Mouse (Mus musculus) cerebral cortex, adult 2 months (tissue): ENCODE results near the gene Fbxo41.

Experiments
- WGBS: fragments of 180-500 bp; shearing (Covaris S2); methylation state at CpG from one replicate; pipeline ENCODE4 v1.1.7; 2018; 5-methylcytosine and 5-hydroxymethylcytosine counted together

Gene Fbxo41

DNA sequence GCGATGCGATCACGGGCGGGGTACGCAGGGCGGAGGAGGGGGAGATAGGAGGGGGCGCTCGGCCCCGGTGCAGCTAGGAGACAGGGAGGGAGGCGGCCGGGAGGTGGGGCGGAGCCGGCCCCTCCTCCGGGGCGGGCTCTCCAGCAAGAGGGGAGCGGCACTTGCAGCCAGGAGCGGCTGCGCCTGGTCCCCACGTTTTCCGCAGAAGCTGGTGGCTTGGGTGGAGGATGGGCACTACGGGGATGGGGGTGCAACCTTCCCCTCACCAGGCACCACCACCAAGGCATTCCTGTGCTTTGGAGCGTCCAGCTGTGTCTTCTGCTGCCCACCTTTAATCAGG lies at the start of gene Fbxo41:
Gene Fbxo41 (minus strand): TSS at position 84 of the 340 bp plus-strand sequence.
- WGBS: 1% methylated on average over 21 of the region's 22 CpGs

GRCm38 (mm10) chr6:85547642-85548041 lies 44.8 kb upstream of the Fbxo41 start:
- 57% methylated on average over 5 of the region's 5 CpGs for WGBS

- 24% methylated on average over 13 of the region's 13 CpGs for WGBS
Measured at GRCm38 (mm10) chr6:85544251-85544881, 41.6 kb upstream of the Fbxo41 start.

DNA sequence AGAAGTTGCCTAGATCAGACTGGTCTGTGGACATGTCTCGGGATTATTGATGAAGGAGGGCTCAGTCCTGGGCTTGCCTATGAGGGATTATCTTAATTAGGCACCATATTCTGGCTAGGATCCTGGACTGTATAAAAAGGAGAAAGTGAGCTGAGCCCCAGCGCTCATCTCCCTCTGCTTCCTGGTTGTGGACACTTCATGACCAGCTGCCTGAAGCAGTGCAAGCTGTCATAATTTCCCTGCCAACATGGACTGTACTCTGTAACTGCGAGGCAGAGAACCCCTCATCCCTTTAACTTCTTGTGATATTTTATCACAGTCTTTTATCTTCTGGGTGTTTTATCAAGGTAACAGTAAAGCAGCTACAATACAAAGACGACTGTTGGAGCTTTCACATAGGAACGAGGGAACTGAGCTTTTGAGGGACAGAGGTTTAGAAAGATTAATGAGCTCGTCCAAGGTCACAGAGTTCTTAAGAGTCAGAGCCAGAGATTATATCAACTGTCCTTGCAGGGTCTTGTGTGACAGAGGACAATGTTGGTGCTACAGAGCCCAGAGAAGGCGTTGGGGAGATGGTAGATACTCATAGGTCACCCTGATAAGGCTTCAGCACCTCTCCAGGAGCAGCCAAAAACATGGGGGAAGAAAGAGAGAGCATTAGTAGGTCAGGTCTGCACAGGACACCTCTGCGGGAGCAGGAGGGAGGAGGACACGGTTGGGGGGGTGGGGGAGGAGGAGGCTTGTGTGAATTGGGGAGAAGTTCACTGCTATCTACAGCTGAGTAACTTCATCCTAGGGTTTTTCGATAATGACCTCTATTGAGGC lies 40.8 kb upstream of the Fbxo41 start:
- 64% methylated on average over 10 of the region's 10 CpGs for WGBS

DNA sequence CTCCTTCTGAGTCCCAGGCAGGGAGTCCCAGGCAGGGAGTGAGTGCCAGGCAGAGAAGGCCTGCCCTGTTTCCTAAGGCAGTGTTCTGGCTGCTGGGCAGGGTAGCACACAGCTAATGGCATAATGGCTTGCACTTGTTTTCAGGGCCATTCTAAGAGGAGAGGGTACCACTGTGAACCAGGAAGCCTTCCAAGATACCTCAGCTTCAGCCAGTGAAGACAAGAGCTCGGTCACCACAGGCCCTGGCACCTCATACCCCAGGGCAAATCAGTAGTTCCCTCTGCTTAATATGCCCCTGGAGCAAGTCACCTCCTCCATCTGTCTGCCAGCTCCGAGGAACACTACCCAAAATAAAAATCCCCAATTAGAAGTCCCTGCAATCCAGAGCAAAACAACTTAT lies 20.0 kb upstream of the Fbxo41 start:
- WGBS: 45% methylated on average over 2 of the region's 2 CpGs

- WGBS: 83% methylated on average over 5 of the region's 5 CpGs
Measured at GRCm38 (mm10) chr6:85522026-85522425, 19.2 kb upstream of the Fbxo41 start.

GRCm38 (mm10) chr6:85518091-85518693 lies 15.4 kb upstream of the Fbxo41 start:
- WGBS: 40% methylated on average over 5 of the region's 5 CpGs

DNA sequence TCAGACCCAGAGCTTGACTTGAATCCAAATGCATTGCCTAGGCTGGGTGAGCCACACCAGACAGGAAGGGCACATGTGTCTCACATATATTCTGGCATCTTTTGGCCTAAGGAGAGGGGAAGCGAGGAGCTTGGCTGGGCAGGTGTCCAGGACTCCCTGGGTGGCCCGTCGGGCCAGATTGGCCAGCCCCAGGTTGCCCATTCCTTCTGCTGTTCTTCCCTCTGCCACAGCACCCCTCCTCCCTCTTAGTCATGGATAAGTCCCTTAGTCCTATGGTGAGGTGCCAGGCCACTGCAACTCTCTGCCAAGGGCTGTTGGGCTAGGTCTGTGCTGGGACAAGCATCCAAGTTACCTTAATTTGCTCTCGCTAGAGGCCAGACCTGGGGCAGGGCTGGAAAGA lies 13.1 kb upstream of the Fbxo41 start:
- WGBS: 43% methylated on average over 4 of the region's 4 CpGs

- WGBS: 1% methylated on average over 38 of the region's 38 CpGs
Measured at GRCm38 (mm10) chr6:85513531-85513910, 10.7 kb upstream of the Fbxo41 start, which contains the start of gene Egr4. Gene Egr4 (minus strand): TSS chr6:85513589.

DNA sequence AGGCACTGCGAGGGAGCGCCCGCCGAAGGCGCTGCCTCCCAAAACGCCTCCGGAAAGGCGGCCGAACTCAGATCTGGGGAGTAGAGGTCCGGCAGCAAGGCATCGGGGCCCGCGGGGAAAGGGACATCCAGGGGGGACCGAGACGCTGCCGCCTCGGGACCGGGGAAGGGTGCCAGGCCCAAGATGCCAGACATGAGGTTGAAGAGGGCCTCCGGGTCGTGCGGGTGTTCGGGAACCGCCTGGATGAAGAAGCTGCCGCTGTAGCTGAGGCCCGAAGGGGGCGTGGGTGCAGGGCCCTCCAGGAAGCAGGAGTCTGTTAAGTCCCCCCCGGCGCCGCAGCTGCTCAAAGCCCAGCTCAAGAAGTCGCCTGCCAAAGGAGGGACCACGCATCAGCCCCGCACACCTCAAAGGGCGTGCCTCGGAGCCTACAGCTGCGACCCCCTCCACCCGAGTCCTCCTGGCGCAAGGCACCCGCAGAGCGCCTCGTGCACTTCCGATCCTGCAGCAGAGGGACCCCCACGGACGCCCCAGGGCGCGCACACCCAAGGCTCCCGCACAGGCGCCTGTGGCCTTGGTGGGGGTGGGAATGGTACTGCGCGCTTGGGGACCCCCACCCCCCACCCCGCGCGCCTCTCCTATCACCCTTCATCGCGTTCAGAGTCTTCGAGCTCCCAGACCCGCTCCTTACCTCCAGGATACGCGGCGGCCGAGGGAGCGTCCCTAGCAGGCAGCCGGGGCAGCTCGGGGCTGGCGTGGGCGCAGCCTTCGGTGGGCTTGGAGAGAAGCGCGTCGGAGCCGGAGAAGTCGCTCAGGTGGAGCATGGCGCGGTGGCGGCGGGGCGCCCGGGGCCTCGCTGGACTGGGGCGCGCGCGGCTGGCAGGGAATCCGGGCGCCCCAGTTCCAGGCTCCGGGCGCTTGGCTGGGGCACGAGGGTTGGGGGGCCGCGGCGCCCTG lies 10.1 kb upstream of the Fbxo41 start:
- WGBS: 2% methylated on average over 89 of the region's 90 CpGs

DNA sequence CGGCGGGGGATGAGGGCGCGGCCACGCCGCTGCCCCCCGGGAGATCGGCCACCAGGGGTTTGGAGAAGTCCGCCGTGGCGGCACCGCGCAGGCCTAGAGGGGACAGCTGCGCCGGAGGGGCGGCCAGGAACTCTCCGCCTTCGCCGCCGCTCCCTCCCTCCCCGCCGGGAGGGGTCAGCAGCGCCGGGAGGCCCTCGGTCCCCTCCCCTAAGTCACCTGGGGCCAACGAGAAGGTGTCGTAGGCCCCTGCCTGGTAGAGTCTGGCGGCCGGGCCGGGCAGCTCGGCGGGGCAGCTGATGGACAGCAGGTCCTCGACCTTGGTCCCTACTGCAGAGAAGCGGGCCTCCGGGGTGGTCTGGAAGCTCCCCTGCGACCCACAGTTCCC lies 9.3 kb upstream of the Fbxo41 start:
- under 1% methylated on average over 36 of the region's 36 CpGs for WGBS

DNA sequence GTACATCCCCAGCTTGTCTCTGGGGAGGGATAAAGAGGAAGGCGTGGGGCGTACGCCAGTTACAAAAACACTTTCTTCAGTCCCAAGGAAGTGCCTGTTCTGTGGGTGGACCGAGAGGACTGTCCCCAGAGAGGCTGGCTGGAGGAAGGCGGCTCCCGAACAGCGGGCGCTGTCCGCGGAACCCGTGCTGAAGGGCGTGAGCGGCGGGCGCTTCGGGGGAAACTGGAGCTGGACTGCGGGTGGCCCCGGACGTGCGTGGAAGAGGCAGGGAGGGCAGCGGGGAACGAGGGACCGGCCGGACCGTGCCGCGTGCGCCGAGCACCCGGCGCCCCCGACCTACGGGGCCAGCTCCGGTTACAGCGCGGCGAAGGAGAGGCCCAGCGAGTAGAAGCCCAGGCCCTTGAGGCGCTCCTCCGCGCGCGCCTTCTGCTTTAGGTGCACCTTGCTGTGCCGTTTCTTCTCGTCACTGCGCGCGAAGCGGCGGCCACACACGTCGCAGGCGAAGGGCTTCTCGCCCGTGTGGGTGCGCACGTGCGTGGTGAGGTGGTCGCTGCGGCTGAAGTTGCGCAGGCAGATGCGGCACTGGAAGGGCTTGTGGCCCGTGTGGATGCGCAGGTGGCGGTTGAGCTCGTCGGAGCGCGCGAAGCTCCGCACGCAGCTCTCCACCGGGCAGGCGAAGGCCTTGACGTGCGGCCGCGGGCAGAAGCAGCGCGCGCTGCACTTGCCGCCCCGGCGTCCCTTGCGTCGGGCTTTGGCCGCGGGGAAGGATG lies 8.7 kb upstream of the Fbxo41 start:
- 7% methylated on average over 88 of the region's 88 CpGs for WGBS

DNA sequence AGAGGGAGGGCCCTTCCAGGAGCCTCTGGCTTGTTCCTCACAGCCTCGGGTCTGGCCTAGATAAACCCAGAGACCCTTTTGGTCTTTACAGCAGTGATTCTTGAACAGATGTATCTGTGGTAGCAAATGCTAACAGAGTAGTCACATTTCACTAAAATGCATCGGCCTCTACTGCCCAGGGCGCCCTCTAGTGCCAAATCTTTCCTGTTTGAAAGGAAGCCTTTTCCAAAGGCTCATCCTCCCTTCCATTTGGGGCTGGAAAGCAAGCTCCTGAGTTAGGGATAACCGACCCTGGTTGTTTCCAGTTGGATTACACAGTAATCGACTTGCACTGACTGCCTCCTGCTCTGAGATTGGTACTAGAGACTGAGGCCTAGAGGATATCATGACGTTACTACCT lies 7.7 kb upstream of the Fbxo41 start:
- WGBS: 2% methylated on average over 6 of the region's 6 CpGs

- WGBS: 55% methylated on average over 5 of the region's 5 CpGs
Measured at GRCm38 (mm10) chr6:85508602-85509001, 5.8 kb upstream of the Fbxo41 start.

- 42% methylated on average over 2 of the region's 2 CpGs for WGBS
Measured at GRCm38 (mm10) chr6:85504908-85505307, 2.1 kb upstream of the Fbxo41 start.

GRCm38 (mm10) chr6:85502103-85502910 lies 487 bp downstream of the Fbxo41 start:
- 2% methylated on average over 32 of the region's 37 CpGs for WGBS

DNA sequence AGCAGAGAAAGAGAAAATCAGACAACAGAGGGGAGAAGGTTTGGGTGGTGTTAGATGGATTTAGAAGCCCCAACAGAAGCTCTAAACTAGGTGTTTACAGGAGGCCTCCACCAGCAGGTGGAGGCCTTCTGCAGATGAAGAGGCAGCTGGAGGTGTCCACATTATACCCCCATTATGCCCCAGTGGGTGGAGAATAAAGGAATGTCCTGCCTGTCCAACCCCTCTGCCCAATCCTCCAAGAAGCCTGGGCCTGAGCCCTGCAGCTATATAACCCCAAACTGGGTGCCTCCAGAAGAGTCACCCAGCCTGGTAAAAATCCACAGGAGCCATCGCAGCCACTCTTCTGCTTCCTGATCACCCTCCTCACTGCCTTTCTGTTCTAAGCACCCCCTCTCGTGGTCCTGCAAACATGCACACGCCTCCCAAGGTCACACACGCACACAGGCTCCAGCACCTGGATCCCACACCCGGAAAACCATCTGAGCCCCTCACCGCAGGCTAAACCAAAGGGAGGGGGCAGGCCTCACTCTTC lies 1.2 kb downstream of the Fbxo41 start:
- 9% methylated on average over 6 of the region's 6 CpGs for WGBS

DNA sequence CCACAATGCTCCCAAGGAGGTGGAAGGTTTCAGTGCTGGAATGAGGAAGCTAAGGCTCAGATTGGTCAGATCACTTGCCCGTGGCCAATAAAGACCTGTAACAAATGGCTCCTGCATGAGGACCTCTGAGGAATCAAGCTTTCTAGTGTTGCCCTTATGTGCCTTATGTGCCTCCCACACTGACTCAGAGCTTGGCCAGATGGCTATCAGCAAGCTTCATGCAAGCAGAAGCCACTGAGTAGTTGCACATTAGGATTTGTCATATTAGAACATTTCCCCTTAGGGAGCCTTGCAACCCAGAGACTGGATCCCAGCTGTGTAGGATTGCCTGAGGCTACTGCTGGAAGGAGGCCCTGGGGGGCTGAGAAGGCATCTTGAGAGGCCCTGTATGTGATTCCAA lies 2.4 kb downstream of the Fbxo41 start:
- 78% methylated on average over 1 of the region's 1 CpGs for WGBS

DNA sequence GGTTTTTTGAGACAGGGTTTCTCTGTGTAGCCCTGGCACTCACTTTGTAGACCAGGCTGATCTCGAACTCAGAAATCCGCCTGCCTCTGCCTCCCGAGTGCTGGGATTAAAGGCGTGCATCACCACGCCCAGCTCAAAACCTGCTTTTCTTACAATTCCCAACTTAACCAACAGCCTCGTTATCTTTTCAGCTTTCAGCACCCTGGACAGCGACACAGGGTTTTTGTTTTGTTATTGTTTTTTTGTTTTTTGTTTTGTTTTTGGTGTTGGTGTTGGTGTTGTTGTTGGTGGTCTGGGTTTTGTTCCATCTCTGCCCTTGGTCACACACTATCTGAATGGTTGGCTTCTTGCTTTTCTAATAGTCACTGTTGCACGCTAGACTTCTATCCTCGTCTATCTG lies 4.6 kb downstream of the Fbxo41 start:
- 71% methylated on average over 9 of the region's 9 CpGs for WGBS

GRCm38 (mm10) chr6:85491606-85492005 lies 11.2 kb downstream of the Fbxo41 start:
- 97% methylated on average over 3 of the region's 3 CpGs for WGBS
